Mouse (Mus musculus) cerebellum, postnatal 14 days (tissue): ENCODE measurements at regions not wholly inside any gene's neighbourhood (a gene's known extent, or its start where the extent isn't known, plus 50 kb on each side); places are given as distances from the start of the nearest gene placed in this dataset.

Source experiments
- DNase-seq, 2 experiments: peaks; one replicate each; pipeline ENCODE4 v3.0.0; 2021; ENCODE audit warnings: mixed read lengths in 2 of 2

GRCm38 (mm10) chr9:61268162-61268561, 104.0 kb upstream of the Tle3 start:
- DNase-seq, result no peak

- no peak for DNase-seq
Observed at GRCm38 (mm10) chr9:61268681-61269080, 103.5 kb upstream of the Tle3 start.

- DNase-seq, result no peak
Observed at GRCm38 (mm10) chr9:61269151-61269870, 102.9 kb upstream of the Tle3 start.

GRCm38 (mm10) chr9:61271243-61271642, 100.9 kb upstream of the Tle3 start:
- DNase-seq, result no peak

GRCm38 (mm10) chr9:61271769-61272352, 100.3 kb upstream of the Tle3 start:
- no peak for DNase-seq

GRCm38 (mm10) chr9:61274020-61274419, 98.1 kb upstream of the Tle3 start:
- no peak for DNase-seq

GRCm38 (mm10) chr9:61277369-61278215, 94.6 kb upstream of the Tle3 start:
- peak; percentile 69 to 79 for DNase-seq

GRCm38 (mm10) chr9:61278216-61278758, 93.9 kb upstream of the Tle3 start:
- peak in 1 of 2 experiments; percentile 66 for DNase-seq

GRCm38 (mm10) chr9:61279044-61279543, 93.1 kb upstream of the Tle3 start:
- peak in 1 of 2 experiments; percentile 43 for DNase-seq

- no peak for DNase-seq
Observed at GRCm38 (mm10) chr9:61280856-61281582, 91.1 kb upstream of the Tle3 start.

- no peak for DNase-seq
Observed at GRCm38 (mm10) chr9:61283311-61283710, 88.9 kb upstream of the Tle3 start.

GRCm38 (mm10) chr9:61284201-61285021, 87.8 kb upstream of the Tle3 start:
- peak; percentile 91 to 93 for DNase-seq

GRCm38 (mm10) chr9:61286561-61286960, 85.6 kb upstream of the Tle3 start:
- no peak for DNase-seq

- no peak for DNase-seq
Observed at GRCm38 (mm10) chr9:61289117-61289516, 83.0 kb upstream of the Tle3 start.

- DNase-seq, result no peak
Observed at GRCm38 (mm10) chr9:61289713-61290112, 82.5 kb upstream of the Tle3 start.

- no peak for DNase-seq
Observed at GRCm38 (mm10) chr9:61291646-61292045, 80.5 kb upstream of the Tle3 start.

GRCm38 (mm10) chr9:61292501-61292900, 79.7 kb upstream of the Tle3 start:
- no peak for DNase-seq

- DNase-seq, result peak; percentile 76 to 92
Observed at GRCm38 (mm10) chr9:61293223-61293985, 78.8 kb upstream of the Tle3 start.

GRCm38 (mm10) chr9:61295001-61295400, 77.2 kb upstream of the Tle3 start:
- DNase-seq, result peak in 1 of 2 experiments; percentile 35

GRCm38 (mm10) chr9:61296311-61296947, 75.7 kb upstream of the Tle3 start:
- no peak for DNase-seq
